Mouse (Mus musculus) lung, postnatal 0 days (tissue): Measurements from ENCODE around the gene Sec11a.
"Not testable (repeated sequence)": the region's sequence is repeated elsewhere in the genome, so short reads cannot be mapped to it uniquely, and the experiment has no call there.

Experiments used
- CTCF ChIP-seq: IDR thresholded peaks from 2 replicates; pipeline ENCODE4 v1.5.1; 2016; ENCODE audit warnings: antibody characterized with exemption, mild to moderate bottlenecking
- EP300 ChIP-seq: IDR thresholded peaks from 2 replicates; pipeline ENCODE4 v1.6.1; 2016; ENCODE audit warnings: antibody characterized with exemption, mild to moderate bottlenecking, control low read depth

DNA sequence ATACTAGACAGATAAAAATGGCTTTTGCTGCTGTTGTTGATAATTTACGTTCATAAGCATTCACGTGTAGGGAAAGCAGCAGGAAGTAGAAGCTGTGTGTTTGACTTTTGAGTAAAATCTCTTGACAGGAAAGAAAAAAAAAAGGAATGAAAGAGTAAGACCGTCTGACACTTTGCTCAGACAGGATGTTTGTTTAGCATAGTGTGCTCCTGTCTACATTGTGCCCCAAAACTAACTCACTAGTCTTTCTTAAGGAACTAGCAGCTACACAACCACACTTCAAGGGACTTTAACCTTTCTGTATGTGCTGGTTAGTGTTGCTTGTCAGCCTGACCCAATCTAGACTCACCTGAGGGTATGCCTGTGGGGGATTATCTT lies 26.0 kb upstream of the Sec11a start:
- TF ChIP-seq CTCF, EP300: not testable (repeated sequence)
